Mouse (Mus musculus): ENCODE data around the gene Slc15a5.
A peak's percentile ranks its signal among the peaks of the same experiment; 100 is the strongest.

Slc15a5 gene

GRCm38 (mm10) chr6:138079816-138080215 is at the start of gene Slc15a5:
TSS of gene Slc15a5 (minus strand) at chr6:138079916.
- TF ChIP-seq GATA4 (IDR thresholded peaks at IDR 0.05; ENCODE audit: insufficient replicate concordance, low read length): no peak

GRCm38 (mm10) chr6:138128392-138129335 is 48.9 kb upstream of the Slc15a5 start:
- TF ChIP-seq GATA4 (IDR thresholded peaks at IDR 0.05; ENCODE audit: insufficient replicate concordance, low read length): no peak

DNA sequence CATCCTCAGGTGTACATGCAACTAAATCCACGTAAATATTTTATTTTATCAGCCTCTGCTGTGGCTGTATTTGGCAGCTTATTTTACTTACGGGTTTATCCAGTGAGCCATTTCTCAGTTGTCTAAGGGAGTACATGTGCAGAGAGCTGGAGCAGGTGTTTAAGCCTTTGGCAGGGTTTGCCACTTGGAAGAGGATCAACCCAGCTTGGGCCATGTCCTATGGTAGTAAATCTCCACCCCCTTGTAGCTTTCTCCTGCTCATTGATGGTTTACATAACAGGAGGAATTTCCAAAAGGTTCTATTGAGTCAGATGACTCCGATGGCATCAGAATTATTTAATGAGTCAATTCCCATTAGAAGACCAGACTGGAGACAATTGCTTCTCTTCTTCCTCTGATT is 37.8 kb upstream of the Slc15a5 start:
- TF ChIP-seq GATA4 (IDR thresholded peaks at IDR 0.05; ENCODE audit: insufficient replicate concordance, low read length): no peak

DNA sequence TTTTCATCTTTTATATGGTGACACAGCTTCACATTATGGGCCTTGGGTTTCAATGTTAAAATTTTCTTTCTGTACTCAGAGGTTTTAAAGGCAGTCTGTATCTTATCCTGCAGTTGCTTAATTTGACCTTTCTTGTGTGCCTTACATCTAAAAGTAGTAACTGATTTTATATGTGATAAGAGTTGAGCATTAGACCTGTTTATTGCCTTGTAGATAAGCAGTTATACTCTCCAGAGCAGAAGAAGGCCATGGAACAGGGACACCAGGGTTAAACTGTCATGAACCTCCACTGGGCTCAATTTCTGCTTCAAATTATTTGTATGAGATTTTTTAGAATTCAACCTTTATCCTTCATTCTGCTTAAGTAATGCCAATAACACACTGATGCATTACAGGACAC is 24.8 kb upstream of the Slc15a5 start:
- no peak for TF ChIP-seq GATA4 (IDR thresholded peaks at IDR 0.05; ENCODE audit: insufficient replicate concordance, low read length)

GRCm38 (mm10) chr6:138102940-138103339 is 23.2 kb upstream of the Slc15a5 start:
- TF ChIP-seq GATA4 (IDR thresholded peaks at IDR 0.05; ENCODE audit: insufficient replicate concordance, low read length): no peak

GRCm38 (mm10) chr6:138101843-138102242 is 22.1 kb upstream of the Slc15a5 start:
- no peak for TF ChIP-seq GATA4 (IDR thresholded peaks at IDR 0.05; ENCODE audit: insufficient replicate concordance, low read length)

- TF ChIP-seq GATA4 (IDR thresholded peaks at IDR 0.05; ENCODE audit: insufficient replicate concordance, low read length): peak; percentile 14; the same call in 1 of the 2 replicates
Observed at GRCm38 (mm10) chr6:138099646-138100045, 19.9 kb upstream of the Slc15a5 start.

DNA sequence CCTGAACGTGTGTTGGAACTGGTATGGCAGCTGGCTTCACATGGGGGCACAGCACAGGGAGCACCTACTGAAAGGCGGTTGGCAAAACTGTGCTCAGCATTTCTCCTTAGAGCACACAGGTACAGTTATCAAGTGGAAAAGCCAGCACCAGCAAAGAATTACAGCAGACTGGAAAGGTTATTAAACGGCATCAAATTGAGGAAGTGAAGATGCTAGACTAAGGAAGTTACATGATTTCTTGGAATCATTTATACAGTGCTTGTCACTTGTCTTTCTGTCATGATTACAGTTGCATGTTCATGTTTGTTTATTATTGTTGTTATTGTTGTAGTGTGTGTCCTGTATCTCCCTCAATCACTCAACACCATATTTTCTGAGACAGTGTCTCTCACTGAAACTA is 15.3 kb upstream of the Slc15a5 start:
- no peak for TF ChIP-seq GATA4 (IDR thresholded peaks at IDR 0.05; ENCODE audit: insufficient replicate concordance, low read length)

GRCm38 (mm10) chr6:138092432-138092831 is 12.7 kb upstream of the Slc15a5 start:
- TF ChIP-seq GATA4 (IDR thresholded peaks at IDR 0.05; ENCODE audit: insufficient replicate concordance, low read length): no peak

DNA sequence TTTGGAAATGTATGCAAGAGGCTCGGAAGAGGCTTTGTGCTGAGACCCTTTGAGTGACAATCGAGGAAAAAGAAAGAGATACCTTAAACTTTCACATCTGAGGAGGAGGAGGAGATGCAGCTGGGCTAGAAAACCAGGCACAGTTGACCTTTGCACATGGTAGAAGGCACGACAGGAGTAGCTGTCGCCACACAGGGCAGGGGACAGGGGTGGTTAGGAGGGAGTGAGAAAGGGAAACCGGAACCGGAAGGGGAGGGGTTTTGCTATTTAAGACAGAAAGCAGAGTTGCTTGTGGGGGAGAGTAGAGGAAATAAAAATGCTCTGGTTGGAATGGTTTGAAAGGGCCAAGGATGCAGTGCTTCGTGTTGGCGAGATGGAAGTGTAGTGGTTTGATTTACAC is 9.4 kb upstream of the Slc15a5 start:
- no peak for TF ChIP-seq GATA4 (IDR thresholded peaks at IDR 0.05; ENCODE audit: insufficient replicate concordance, low read length)

- peak; percentile 96 for TF ChIP-seq GATA4 (IDR thresholded peaks at IDR 0.05; ENCODE audit: insufficient replicate concordance, low read length)
Observed at GRCm38 (mm10) chr6:138080778-138081549, 1.2 kb upstream of the Slc15a5 start.

- no peak for TF ChIP-seq GATA4 (IDR thresholded peaks at IDR 0.05; ENCODE audit: insufficient replicate concordance, low read length)
Observed at GRCm38 (mm10) chr6:138077681-138078439, 1.9 kb downstream of the Slc15a5 start.

GRCm38 (mm10) chr6:138075723-138076122 is 4.0 kb downstream of the Slc15a5 start:
- no peak for TF ChIP-seq GATA4 (IDR thresholded peaks at IDR 0.05; ENCODE audit: insufficient replicate concordance, low read length)

- no peak for TF ChIP-seq GATA4 (IDR thresholded peaks at IDR 0.05; ENCODE audit: insufficient replicate concordance, low read length)
Observed at GRCm38 (mm10) chr6:138073540-138073939, 6.2 kb downstream of the Slc15a5 start.

GRCm38 (mm10) chr6:138072963-138073339 is 6.8 kb downstream of the Slc15a5 start:
- TF ChIP-seq GATA4 (IDR thresholded peaks at IDR 0.05; ENCODE audit: insufficient replicate concordance, low read length): no peak
